Mouse (Mus musculus) ovary, adult 2 months (tissue): ENCODE data around the gene Olfr681. TPM values are rescaled to one million over a fixed set of nuclear protein-coding genes. Genes with fewer than 3 reads are reported as not detected.

Experiments
- polyA plus RNA-seq: library from polyadenylated mRNA; depleted of rRNA; stranded (reverse); fragments of >200 nt; gene quantifications from 2 replicates; pipeline ENCODE4 v1.2.3, GENCODE M21; 2012; rRNA removed

Gene Olfr681
- not detected in 2 replicates for polyA plus RNA-seq

DNA sequence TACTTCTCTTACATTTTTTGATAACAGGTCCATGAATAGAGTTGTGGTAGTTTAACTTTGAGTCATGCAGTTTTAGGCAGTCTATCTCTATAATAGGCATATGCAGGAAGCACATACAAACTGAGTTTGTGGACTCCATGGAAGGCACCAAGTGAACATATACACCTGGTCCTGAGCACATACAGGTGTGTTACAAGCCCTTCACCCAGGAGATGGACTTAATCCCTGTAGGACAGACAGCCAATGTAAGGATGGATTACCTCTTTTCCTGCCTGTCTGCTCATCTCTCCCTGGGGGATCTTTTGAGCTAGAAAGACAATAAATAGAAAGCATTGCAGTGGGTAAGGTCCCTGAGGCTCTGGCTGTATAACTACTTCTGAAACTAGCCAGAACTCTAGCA is at the start of gene Olfr681:
TSS of gene Olfr681 (plus strand) at position 301 of the 400 bp plus-strand sequence.

DNA sequence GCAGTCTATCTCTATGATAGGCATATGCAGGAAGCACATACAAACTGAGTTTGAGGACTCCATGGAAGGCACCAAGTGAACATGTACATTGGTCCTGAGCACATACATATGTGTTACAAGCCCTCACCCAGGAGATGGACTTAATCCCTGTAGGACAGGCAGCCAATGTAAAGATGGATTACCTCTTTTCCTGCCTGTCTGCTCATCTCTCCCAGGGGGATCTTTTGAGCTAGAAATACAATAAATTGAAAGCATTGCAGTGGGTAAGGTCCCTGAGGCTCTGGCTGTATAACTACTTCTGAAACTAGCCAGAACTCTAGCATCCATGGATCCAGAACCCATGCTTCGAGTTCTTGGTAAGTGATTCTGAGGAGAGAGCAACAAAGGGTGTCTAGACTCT is 35.7 kb upstream of the Olfr681 start, which contains the start of gene Olfr679:
TSS of gene Olfr679 (plus strand) at position 301 of the 400 bp plus-strand sequence.

DNA sequence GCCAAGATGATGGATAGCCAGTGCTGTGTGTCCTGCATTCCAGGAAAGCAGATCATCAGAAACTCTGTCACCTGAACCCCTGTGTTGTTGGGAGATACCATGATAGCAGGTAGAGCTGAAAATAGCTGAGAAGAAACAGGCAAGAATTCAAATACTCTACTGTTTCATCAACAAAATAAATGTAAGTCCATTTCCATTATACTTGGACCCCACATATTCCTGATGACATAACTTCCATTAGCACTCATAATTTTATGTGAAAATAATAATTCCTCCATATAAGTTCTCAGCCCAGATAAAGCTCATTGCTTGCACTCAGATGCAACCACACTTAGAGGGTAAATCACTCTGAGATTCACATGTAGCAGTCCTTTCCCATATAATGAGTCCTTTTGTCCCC is 23.9 kb upstream of the Olfr681 start, which contains the start of gene Olfr680-ps1:
TSS of gene Olfr680-ps1 (minus strand) at position 101 of the 400 bp plus-strand sequence.

DNA sequence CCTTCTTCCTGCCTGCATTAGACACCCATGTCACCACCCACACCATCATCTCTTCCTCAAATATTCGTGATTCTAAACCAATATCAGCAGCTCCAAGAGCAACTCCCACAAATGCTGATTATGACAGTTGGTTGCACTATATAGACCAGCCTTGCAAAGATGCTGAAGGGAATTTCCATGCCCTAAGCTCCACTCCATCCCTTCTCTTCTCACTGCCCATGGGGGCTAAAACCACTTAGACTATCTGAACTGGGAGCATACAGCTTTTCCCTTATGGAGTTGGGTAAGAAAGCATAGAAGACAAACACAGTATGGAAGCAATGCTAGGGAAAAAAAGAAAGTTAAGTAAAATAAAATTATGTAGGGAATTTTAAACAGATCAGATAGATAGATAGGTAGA is 30.3 kb downstream of the Olfr681 start, which contains the start of gene Olfr683:
TSS of gene Olfr683 (minus strand) at position 101 of the 400 bp plus-strand sequence.

DNA sequence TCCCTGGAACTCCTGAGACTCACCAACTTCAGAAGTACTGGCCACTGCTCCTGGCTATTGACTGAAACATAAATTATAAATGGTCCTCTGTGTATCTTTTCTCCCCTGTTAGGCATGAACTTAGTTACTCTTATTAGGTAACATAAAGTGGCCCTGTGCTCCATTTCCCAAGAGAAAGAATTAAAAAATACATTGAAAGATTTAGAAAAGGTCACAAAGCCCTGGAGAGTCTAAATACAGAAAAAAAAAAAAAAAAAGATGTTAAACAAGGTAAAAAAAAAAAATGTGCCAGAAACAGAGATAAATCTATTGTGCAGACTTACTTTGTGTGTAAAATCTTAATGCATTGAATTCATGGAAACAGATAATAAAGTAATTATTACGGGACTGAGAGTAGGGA is 46.9 kb downstream of the Olfr681 start, which contains the start of gene Olfr684:
TSS of gene Olfr684 (minus strand) at position 101 of the 400 bp plus-strand sequence.

Other genes starting within 250 kb of the Olfr681 start
- gene Olfr665, start 238.8 kb upstream of the Olfr681 start, polyA plus RNA-seq: not detected in 2 replicates
- not detected in 2 replicates for gene Olfr666, start 220.9 kb upstream of the Olfr681 start, polyA plus RNA-seq
- not detected in 2 replicates for gene Olfr667, start 195.4 kb upstream of the Olfr681 start, polyA plus RNA-seq
- gene Olfr668, start 188.8 kb upstream of the Olfr681 start, polyA plus RNA-seq: not detected in 2 replicates
- gene Olfr669, start 182.6 kb upstream of the Olfr681 start, polyA plus RNA-seq: not detected in 2 replicates
- not detected in 2 replicates for gene Olfr670, start 154.2 kb upstream of the Olfr681 start, polyA plus RNA-seq
- not detected in 2 replicates for gene Olfr671, start 137.7 kb upstream of the Olfr681 start, polyA plus RNA-seq
- gene Olfr672, start 114.8 kb upstream of the Olfr681 start, polyA plus RNA-seq: not detected in 2 replicates
- not detected in 2 replicates for gene Olfr675, start 88.4 kb upstream of the Olfr681 start, polyA plus RNA-seq
- not detected in 2 replicates for gene Olfr676, start 84.1 kb upstream of the Olfr681 start, polyA plus RNA-seq
- not detected in 2 replicates for gene Olfr677, start 65.5 kb upstream of the Olfr681 start, polyA plus RNA-seq
- gene Olfr678, start 52.4 kb upstream of the Olfr681 start, polyA plus RNA-seq: not detected in 2 replicates
- not detected in 2 replicates for gene Olfr679, start 35.6 kb upstream of the Olfr681 start, polyA plus RNA-seq
- gene Olfr680-ps1, start 24.0 kb upstream of the Olfr681 start, polyA plus RNA-seq: not detected in 2 replicates
- gene Olfr683, start 30.2 kb downstream of the Olfr681 start, polyA plus RNA-seq: not detected in 2 replicates
- gene Olfr684, start 46.8 kb downstream of the Olfr681 start, polyA plus RNA-seq: not detected in 2 replicates
- gene Olfr685, start 69.2 kb downstream of the Olfr681 start, polyA plus RNA-seq: not detected in 2 replicates
- not detected in 2 replicates for gene Olfr686, start 90.6 kb downstream of the Olfr681 start, polyA plus RNA-seq
- gene Olfr688, start 171.3 kb downstream of the Olfr681 start, polyA plus RNA-seq: not detected in 2 replicates
- not detected in 2 replicates for gene Olfr689, start 194.3 kb downstream of the Olfr681 start, polyA plus RNA-seq
- not detected in 2 replicates for gene Olfr690, start 217.3 kb downstream of the Olfr681 start, polyA plus RNA-seq
- gene Olfr691, start 225.4 kb downstream of the Olfr681 start, polyA plus RNA-seq: not detected in 2 replicates